Mouse (Mus musculus): ENCODE results near the gene Slc25a11. TPM values are rescaled to one million over a fixed set of nuclear protein-coding genes. Genes with fewer than 3 reads are reported as not detected.

Gene Slc25a11
- polyA plus RNA-seq, 1 experiment from 2014 or later: 133 TPM

DNA sequence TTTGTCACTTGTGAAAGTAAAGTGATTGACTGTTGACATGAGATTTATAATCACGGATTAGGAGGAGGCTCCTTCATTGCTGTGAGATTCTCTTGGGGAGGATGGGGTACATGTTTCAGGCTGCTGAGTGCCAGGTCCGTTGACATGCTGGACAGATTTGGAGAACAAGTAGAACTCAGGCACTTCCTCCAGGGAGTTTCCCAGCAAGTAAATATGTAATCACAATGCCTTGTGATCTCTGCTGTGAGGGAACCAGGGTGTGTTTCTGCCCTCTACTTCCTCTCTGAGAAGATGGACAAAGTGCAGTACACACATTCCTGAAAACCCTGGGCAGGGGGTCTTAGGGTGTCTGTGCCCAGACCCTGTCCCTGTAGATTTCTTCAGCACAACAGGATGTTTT lies 51.6 kb downstream of the Slc25a11 start:
- Histone ChIP-seq H3K9me3 (ENCODE audit: low read depth, low read length) (no peaks in the 10 kb centered on the region), H3K36me3 (ENCODE audit: insufficient read depth) (peaks cover 15% of the 10 kb centered on the region), H3K9ac (no peak overlapping the region), H3K4me1 (ENCODE audit: insufficient read depth) (no peaks in the 10 kb centered on the region), H3K4me3 (ENCODE audit: low read depth, low read length) (no peak overlapping the region), H3K27ac (ENCODE audit: low read depth) (no peak overlapping the region), H3K27me3 (ENCODE audit: insufficient read depth, low read length) (no peaks in the 10 kb centered on the region), H3K4me2 (no peak overlapping the region)
- ATAC-seq (ENCODE audit: insufficient read depth) (no peak), DNase-seq (no peak)
- no peak for TF ChIP-seq CTCF (IDR thresholded peaks at IDR 0.05; ENCODE audit: low read depth)
- 57% methylated on average over 2 of the region's 2 CpGs for WGBS

DNA sequence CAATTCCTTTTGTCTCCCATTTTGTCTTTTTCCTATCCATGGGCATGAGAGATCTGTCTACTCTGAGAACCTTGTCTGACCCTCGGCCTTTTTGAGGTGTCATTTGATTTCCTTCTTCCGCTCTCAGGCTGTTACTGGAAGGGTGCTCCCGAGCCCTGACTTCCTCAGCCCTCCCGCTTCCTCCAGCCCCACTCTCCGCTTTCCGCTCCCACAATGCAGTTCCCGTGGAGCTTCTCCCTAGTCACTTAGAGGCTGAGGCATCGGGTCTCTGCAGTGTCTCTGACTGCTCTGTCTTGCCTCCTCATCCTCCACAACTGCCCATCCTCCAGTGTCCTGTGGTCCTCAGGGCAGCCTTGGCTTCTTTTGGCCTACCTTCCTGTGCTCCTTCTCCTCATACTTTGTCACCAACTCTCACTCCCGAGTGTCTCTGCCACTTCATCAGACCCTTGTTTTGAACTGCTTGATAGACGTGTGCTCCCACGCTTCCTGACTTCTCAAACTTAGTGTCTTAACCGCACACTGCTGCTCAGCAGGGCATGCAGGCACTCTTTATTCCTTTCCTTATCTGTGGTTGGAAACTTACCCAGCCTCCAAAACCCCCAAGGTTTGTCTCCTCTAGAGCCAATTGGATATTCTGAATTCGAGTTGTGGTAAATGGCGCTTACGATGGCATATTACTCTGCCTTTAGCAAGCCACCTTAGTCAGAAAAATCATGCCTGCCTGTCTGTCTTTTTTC lies 52.9 kb downstream of the Slc25a11 start:
- Histone ChIP-seq H3K27ac (ENCODE audit: low read depth) (no peak overlapping the region), H3K4me1 (ENCODE audit: insufficient read depth) (no peaks in the 10 kb centered on the region), H3K27me3 (ENCODE audit: insufficient read depth, low read length) (no peaks in the 10 kb centered on the region), H3K9ac (no peak overlapping the region), H3K9me3 (ENCODE audit: low read depth, low read length) (no peaks in the 10 kb centered on the region), H3K4me3 (ENCODE audit: low read depth, low read length) (no peak overlapping the region), H3K4me2 (no peak overlapping the region), H3K36me3 (ENCODE audit: insufficient read depth) (peaks cover 15% of the 10 kb centered on the region)
- no peak for TF ChIP-seq CTCF (IDR thresholded peaks at IDR 0.05; ENCODE audit: low read depth)
- ATAC-seq (ENCODE audit: insufficient read depth) (no peak; the same call in 1 of the 2 replicates), DNase-seq (peak; percentile 35)
- 55% methylated on average over 15 of the region's 15 CpGs for WGBS

Other genes with a start within 250 kb of the Slc25a11 start
- gene Pelp1, start 237.4 kb downstream of the Slc25a11 start, polyA plus RNA-seq (2014; fragmentation: Nextera tagmentation; extraction: Ambion mirVana): 44.4 and 46.5 TPM in 2 replicates
- gene Arrb2, start 214.8 kb downstream of the Slc25a11 start, polyA plus RNA-seq (2014; fragmentation: Nextera tagmentation; extraction: Ambion mirVana): 15.1 and 17.6 TPM in 2 replicates
- 43.0 and 47.9 TPM in 2 replicates for gene Med11, start 195.6 kb downstream of the Slc25a11 start, polyA plus RNA-seq (2014; fragmentation: Nextera tagmentation; extraction: Ambion mirVana)
- 0.28 and 0.65 TPM in 2 replicates for gene Zmynd15, start 188.0 kb downstream of the Slc25a11 start, polyA plus RNA-seq (2014; fragmentation: Nextera tagmentation; extraction: Ambion mirVana)
- gene Cxcl16, start 187.5 kb downstream of the Slc25a11 start, polyA plus RNA-seq (2014; fragmentation: Nextera tagmentation; extraction: Ambion mirVana): 4.9 and 5.8 TPM in 2 replicates
- gene Tm4sf5, start 142.2 kb downstream of the Slc25a11 start, polyA plus RNA-seq (2014; fragmentation: Nextera tagmentation; extraction: Ambion mirVana): 1.2 and 1.3 TPM in 2 replicates
- gene Vmo1, start 132.9 kb downstream of the Slc25a11 start, polyA plus RNA-seq (2014; fragmentation: Nextera tagmentation; extraction: Ambion mirVana): 0.38 TPM in 1 of 2 replicates, not detected in the other
- 0.30 and 0.55 TPM in 2 replicates for gene Gltpd2, start 128.3 kb downstream of the Slc25a11 start, polyA plus RNA-seq (2014; fragmentation: Nextera tagmentation; extraction: Ambion mirVana)
- 778 and 813 TPM in 2 replicates for gene Psmb6, start 122.1 kb downstream of the Slc25a11 start, polyA plus RNA-seq (2014; fragmentation: Nextera tagmentation; extraction: Ambion mirVana)
- gene Gm40193, start 114.5 kb downstream of the Slc25a11 start, polyA plus RNA-seq (2014; fragmentation: Nextera tagmentation; extraction: Ambion mirVana): not detected in 2 replicates
- gene Pld2, start 107.4 kb downstream of the Slc25a11 start, polyA plus RNA-seq (2014; fragmentation: Nextera tagmentation; extraction: Ambion mirVana): 5.9 and 6.4 TPM in 2 replicates
- 15.2 and 15.4 TPM in 2 replicates for gene Mink1, start 84.6 kb downstream of the Slc25a11 start, polyA plus RNA-seq (2014; fragmentation: Nextera tagmentation; extraction: Ambion mirVana)
- gene 4930544D05Rik, start 31.6 kb downstream of the Slc25a11 start, polyA plus RNA-seq (2014; fragmentation: Nextera tagmentation; extraction: Ambion mirVana): not detected in 2 replicates
- gene Chrne, start 28.3 kb downstream of the Slc25a11 start, polyA plus RNA-seq (2014; fragmentation: Nextera tagmentation; extraction: Ambion mirVana): not detected in 2 replicates
- 0.81 and 1.1 TPM in 2 replicates for gene Gp1ba, start 8.4 kb downstream of the Slc25a11 start, polyA plus RNA-seq (2014; fragmentation: Nextera tagmentation; extraction: Ambion mirVana)
- gene Rnf167, start 244 bp downstream of the Slc25a11 start, polyA plus RNA-seq (2014; fragmentation: Nextera tagmentation; extraction: Ambion mirVana): 97.0 and 98.8 TPM in 2 replicates
- 2,124 and 2,138 TPM in 2 replicates for gene Pfn1, start 7.2 kb upstream of the Slc25a11 start, polyA plus RNA-seq (2014; fragmentation: Nextera tagmentation; extraction: Ambion mirVana)
- 12.7 and 19.6 TPM in 2 replicates for gene Eno3, start 9.7 kb upstream of the Slc25a11 start, polyA plus RNA-seq (2014; fragmentation: Nextera tagmentation; extraction: Ambion mirVana)
- 141 and 167 TPM in 2 replicates for gene Spag7, start 21.9 kb upstream of the Slc25a11 start, polyA plus RNA-seq (2014; fragmentation: Nextera tagmentation; extraction: Ambion mirVana)
- gene Camta2, start 40.6 kb upstream of the Slc25a11 start, polyA plus RNA-seq (2014; fragmentation: Nextera tagmentation; extraction: Ambion mirVana): 15.3 and 16.2 TPM in 2 replicates
- 1.1 and 1.5 TPM in 2 replicates for gene Inca1, start 52.7 kb upstream of the Slc25a11 start, polyA plus RNA-seq (2014; fragmentation: Nextera tagmentation; extraction: Ambion mirVana)
- gene Kif1c, start 53.1 kb upstream of the Slc25a11 start, polyA plus RNA-seq (2014; fragmentation: Nextera tagmentation; extraction: Ambion mirVana): 12.4 and 13.7 TPM in 2 replicates
- 4.0 and 4.2 TPM in 2 replicates for gene Zfp3, start 116.7 kb upstream of the Slc25a11 start, polyA plus RNA-seq (2014; fragmentation: Nextera tagmentation; extraction: Ambion mirVana)
- gene Scimp, start 165.1 kb upstream of the Slc25a11 start, polyA plus RNA-seq (2014; fragmentation: Nextera tagmentation; extraction: Ambion mirVana): not detected in 2 replicates
- gene Rabep1, start 197.3 kb upstream of the Slc25a11 start, polyA plus RNA-seq (2014; fragmentation: Nextera tagmentation; extraction: Ambion mirVana): 32.3 and 32.6 TPM in 2 replicates